Mouse (Mus musculus) testis, adult 2 months (tissue): ENCODE results near the gene Krt42.

Source experiments
- CTCF ChIP-seq: fragments of 200-500 bp; IDR thresholded peaks from 2 replicates; pipeline ENCODE4 v1.5.1; 2012; ENCODE audit warnings: low read depth, mild to moderate bottlenecking, inconsistent platforms, low read length, moderate library complexity; ENCODE audit not compliant: control insufficient read depth, insufficient read depth, insufficient replicate concordance
- POLR2A ChIP-seq: fragments of 200-500 bp; IDR thresholded peaks from 2 replicates; pipeline ENCODE4 v1.6.1; 2012; ENCODE audit warnings: low read depth, mild to moderate bottlenecking, inconsistent platforms, low read length, moderate library complexity; ENCODE audit not compliant: control insufficient read depth

GRCm38 (mm10) chr11:100298274-100299036 is 28.8 kb upstream of the Krt42 start:
- no peak for TF ChIP-seq POLR2A
- peak; percentile 90 for TF ChIP-seq CTCF
